Mouse (Mus musculus) lung, adult 2 months (tissue): ENCODE measurements around the gene Rec8.

Source experiments
- CTCF ChIP-seq: fragments of 200-500 bp; IDR thresholded peaks from 2 replicates; pipeline ENCODE4 v1.5.1; 2011; ENCODE audit warnings: mild to moderate bottlenecking, low read length, control low read depth; ENCODE audit not compliant: insufficient read depth
- POLR2A ChIP-seq: fragments of 200-500 bp; IDR thresholded peaks from 2 replicates; pipeline ENCODE4 v1.6.1; 2011; ENCODE audit warnings: low read depth, mild to moderate bottlenecking, control low read depth, low read length, borderline replicate concordance; ENCODE audit errors: extremely low read depth

GRCm38 (mm10) chr14:55579511-55580496, 38.0 kb upstream of the Rec8 start:
- TF ChIP-seq CTCF: no peak
- TF ChIP-seq POLR2A: no peak
